Mouse (Mus musculus) small intestine, adult 2 months (tissue): ENCODE data around the gene Lca5.

Experiments used
- CTCF ChIP-seq: fragments of 200-500 bp; IDR thresholded peaks from 2 replicates; pipeline ENCODE4 v1.5.1; 2012; ENCODE audit warnings: low read depth, mild to moderate bottlenecking, control low read depth, inconsistent platforms, low read length, moderate library complexity, mixed read lengths; ENCODE audit not compliant: insufficient replicate concordance, insufficient read length; ENCODE audit errors: extremely low read depth
- POLR2A ChIP-seq: fragments of 200-500 bp; IDR thresholded peaks from 2 replicates; pipeline ENCODE4 v1.6.1; 2012; ENCODE audit warnings: low read depth, mild to moderate bottlenecking, control low read depth, inconsistent platforms, low read length, moderate library complexity

GRCm38 (mm10) chr9:83395456-83395855, 45.5 kb downstream of the Lca5 start:
- TF ChIP-seq POLR2A, result no peak
- no peak for TF ChIP-seq CTCF
